Mouse (Mus musculus): ENCODE data around the gene Chrdl2.
A peak's percentile ranks its signal among the peaks of the same experiment; 100 is the strongest.

Chrdl2 gene

GRCm38 (mm10) chr7:99982256-99983242, 23.4 kb upstream of the Chrdl2 start:
- no peak for DNase-seq (ENCODE audit: low read depth, low spot score)

GRCm38 (mm10) chr7:99988725-99989124, 17.2 kb upstream of the Chrdl2 start:
- peak; percentile 63 for DNase-seq (ENCODE audit: low read depth, low spot score)

- no peak for DNase-seq (ENCODE audit: low read depth, low spot score)
Observed at GRCm38 (mm10) chr7:99989844-99990760, 15.9 kb upstream of the Chrdl2 start.

GRCm38 (mm10) chr7:99990990-99991707, 14.8 kb upstream of the Chrdl2 start:
- DNase-seq (ENCODE audit: low read depth, low spot score): no peak

- no peak for DNase-seq (ENCODE audit: low read depth, low spot score)
Observed at GRCm38 (mm10) chr7:99993159-99993558, 12.8 kb upstream of the Chrdl2 start.

GRCm38 (mm10) chr7:99995186-99995585, 10.8 kb upstream of the Chrdl2 start:
- DNase-seq (ENCODE audit: low read depth, low spot score): no peak

- no peak for DNase-seq (ENCODE audit: low read depth, low spot score)
Observed at GRCm38 (mm10) chr7:99998668-99999067, 7.3 kb upstream of the Chrdl2 start.

- no peak for DNase-seq (ENCODE audit: low read depth, low spot score)
Observed at GRCm38 (mm10) chr7:100003781-100004180, 2.2 kb upstream of the Chrdl2 start.

- no peak for DNase-seq (ENCODE audit: low read depth, low spot score)
Observed at GRCm38 (mm10) chr7:100006411-100006810, 439 bp downstream of the Chrdl2 start.

GRCm38 (mm10) chr7:100008765-100009164, 2.8 kb downstream of the Chrdl2 start:
- DNase-seq (ENCODE audit: low read depth, low spot score): no peak

GRCm38 (mm10) chr7:100009640-100010039, 3.7 kb downstream of the Chrdl2 start:
- peak; percentile 25 for DNase-seq (ENCODE audit: low read depth, low spot score)

- DNase-seq (ENCODE audit: low read depth, low spot score): no peak
Observed at GRCm38 (mm10) chr7:100010711-100011110, 4.7 kb downstream of the Chrdl2 start.

- DNase-seq (ENCODE audit: low read depth, low spot score): no peak
Observed at GRCm38 (mm10) chr7:100012085-100012484, 6.1 kb downstream of the Chrdl2 start.

- no peak for DNase-seq (ENCODE audit: low read depth, low spot score)
Observed at GRCm38 (mm10) chr7:100012515-100012914, 6.5 kb downstream of the Chrdl2 start.

GRCm38 (mm10) chr7:100014123-100014600, 8.2 kb downstream of the Chrdl2 start:
- no peak for DNase-seq (ENCODE audit: low read depth, low spot score)

- no peak for DNase-seq (ENCODE audit: low read depth, low spot score)
Observed at GRCm38 (mm10) chr7:100017056-100017455, 11.1 kb downstream of the Chrdl2 start.

- DNase-seq (ENCODE audit: low read depth, low spot score): no peak
Observed at GRCm38 (mm10) chr7:100027353-100027752, 21.4 kb downstream of the Chrdl2 start.

- peak; percentile 31 for DNase-seq (ENCODE audit: low read depth, low spot score)
Observed at GRCm38 (mm10) chr7:100029307-100029706, 23.3 kb downstream of the Chrdl2 start.

GRCm38 (mm10) chr7:100030996-100031749, 25.2 kb downstream of the Chrdl2 start:
- no peak for DNase-seq (ENCODE audit: low read depth, low spot score)

GRCm38 (mm10) chr7:100033672-100034071, 27.7 kb downstream of the Chrdl2 start:
- no peak for DNase-seq (ENCODE audit: low read depth, low spot score)

All from retina, postnatal 7 days (tissue).